In the genomic region with DNA sequence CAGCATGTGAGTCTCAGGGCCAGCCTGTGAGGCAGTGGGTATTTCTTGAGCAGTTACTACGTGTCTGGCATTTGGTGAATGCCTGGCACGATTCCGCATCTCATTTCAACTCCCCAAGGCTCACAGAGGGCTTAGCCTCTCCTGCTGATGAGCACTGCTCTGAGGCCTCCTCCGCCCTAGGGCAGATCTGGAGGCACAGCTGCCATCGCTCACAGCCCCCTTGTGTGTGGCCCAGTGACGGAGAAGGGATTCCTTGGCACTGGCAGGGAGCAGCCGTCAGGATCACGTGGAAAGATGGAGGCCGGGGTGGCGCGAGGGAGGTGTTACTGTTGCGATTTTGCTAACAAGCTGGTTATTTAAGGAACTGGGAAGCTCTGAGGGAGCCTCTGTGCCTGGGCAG, we compare ENCODE assay signal across 9 mouse cellular contexts. TPM values are rescaled to one million over a fixed set of nuclear protein-coding genes. Genes with fewer than 3 reads are reported as not detected.
DNase-seq lines count a peak whose midpoint lies in the region; ATAC-seq and TF ChIP-seq lines count a peak whose summit lies in the region.
"Had no signal": no experiment of that assay in that cellular context is flagged by ENCODE, and none has a peak within 500 bp of the region (broad histone marks: within the 10 kb centered on the region; RNA-seq: fewer than 3 reads in every experiment).

No protein-coding gene starts in this region.

- peak overlapping the region; percentile 41; the same call in 1 of the 2 replicates for H3K27ac ChIP-seq in hindbrain, postnatal 0 days
- H3K27ac ChIP-seq in midbrain, embryonic 10.5 days (replicated peaks): no peak overlapping the region
- H3K27ac ChIP-seq in heart, embryonic 12.5 days (ENCODE audit: poor library complexity, severe bottlenecking): no peak overlapping the region
- H3K27ac ChIP-seq: limb, embryonic 13.5 days had no signal

- H3K27me3 ChIP-seq in hindbrain, postnatal 0 days (ENCODE audit: insufficient read depth, low read length): no peaks in the 10 kb centered on the region
- H3K27me3 ChIP-seq in midbrain, embryonic 10.5 days (ENCODE audit: low read depth, poor library complexity, severe bottlenecking): no peaks in the 10 kb centered on the region
- peaks cover 42% of the 10 kb centered on the region for H3K27me3 ChIP-seq in heart, embryonic 12.5 days (replicated peaks)

- H3K9ac ChIP-seq in hindbrain, postnatal 0 days (replicated peaks; ENCODE audit: low read length): 0 out of 2 replicates have a peak overlapping the region, but pooled peaks have one; percentile 3
- no peak overlapping the region for H3K9ac ChIP-seq in heart, embryonic 12.5 days
- H3K9ac ChIP-seq: limb, embryonic 13.5 days had no signal

- TF ChIP-seq CTCF in hindbrain, postnatal 0 days (IDR thresholded peaks at IDR 0.05; ENCODE audit: low read depth): no peak

- H3K9me3 ChIP-seq in hindbrain, postnatal 0 days (ENCODE audit: low read length): no peaks in the 10 kb centered on the region
- H3K9me3 ChIP-seq in midbrain, embryonic 10.5 days (replicated peaks): no peaks in the 10 kb centered on the region
- H3K9me3 ChIP-seq in heart, embryonic 12.5 days (replicated peaks): no peaks in the 10 kb centered on the region
- H3K9me3 ChIP-seq: limb, embryonic 13.5 days had no signal

- H3K4me3 ChIP-seq in hindbrain, postnatal 0 days (ENCODE audit: low read length): no peak overlapping the region
- no peak overlapping the region for H3K4me3 ChIP-seq in midbrain, embryonic 10.5 days
- H3K4me3 ChIP-seq in heart, embryonic 12.5 days: no peak overlapping the region
- H3K4me3 ChIP-seq: limb, embryonic 13.5 days had no signal

- peak; percentile 86 for ATAC-seq in hindbrain, postnatal 0 days
- no peak for ATAC-seq in inflammation-experienced regulatory T-cells, adult 6 months
- ATAC-seq in heart, embryonic 12.5 days (ENCODE audit: insufficient number of reproducible peaks, low FRiP score): no peak

- no peaks in the 10 kb centered on the region for H3K36me3 ChIP-seq in hindbrain, postnatal 0 days (ENCODE audit: insufficient read depth, low read length)
- no peaks in the 10 kb centered on the region for H3K36me3 ChIP-seq in midbrain, embryonic 10.5 days
- no peaks in the 10 kb centered on the region for H3K36me3 ChIP-seq in heart, embryonic 12.5 days
- H3K36me3 ChIP-seq: limb, embryonic 13.5 days had no signal

- peaks cover 8% of the 10 kb centered on the region for H3K4me1 ChIP-seq in hindbrain, postnatal 0 days (ENCODE audit: insufficient read depth, low read length)
- peaks cover 16% of the 10 kb centered on the region for H3K4me1 ChIP-seq in midbrain, embryonic 10.5 days
- 0 out of 2 replicates have a peak, but pooled peaks cover 5% of the 10 kb centered on the region for H3K4me1 ChIP-seq in heart, embryonic 12.5 days (replicated peaks)

- WGBS in hindbrain, postnatal 0 days: 25% methylated on average over 12 of the region's 12 CpGs
- 61% methylated on average over 12 of the region's 12 CpGs for WGBS in midbrain, embryonic 10.5 days
- 51% methylated on average over 12 of the region's 12 CpGs for WGBS in heart, embryonic 12.5 days

- peak overlapping the region; percentile 16; the same call in 1 of the 2 replicates for H3K4me2 ChIP-seq in hindbrain, postnatal 0 days (ENCODE audit: low read depth, low read length)
- no peak overlapping the region for H3K4me2 ChIP-seq in heart, embryonic 12.5 days
- H3K4me2 ChIP-seq: limb, embryonic 13.5 days had no signal

- peak; percentile 40 for DNase-seq in lung, postnatal 10 days
- DNase-seq in lung, postnatal 14 days: no peak
- DNase-seq in hindbrain, postnatal 0 days (ENCODE audit: low spot score): peak; percentile 71
- DNase-seq in midbrain, embryonic 10.5 days (ENCODE audit: low spot score): peak; percentile 26
- peak; percentile 65 for DNase-seq in right cerebral cortex, postnatal 4 days
- DNase-seq in thymus, postnatal 25 days: no peak

RNA-seq across cellular contexts. Expression of a gene that starts 52.7 kb away (rescaled TPM):
- 166 and 190 TPM in 2 replicates for total RNA-seq in hindbrain, postnatal 0 days (2014; rRNA removed)
- polyA plus RNA-seq in hindbrain, postnatal 0 days (2015; fragmentation: Nextera tagmentation; extraction: Ambion mirVana): 168 and 173 TPM in 2 replicates
- polyA plus RNA-seq in midbrain, embryonic 10.5 days (2016; fragmentation: Nextera tagmentation; extraction: Ambion mirVana): 128 and 146 TPM in 2 replicates
- 10 to 100 TPM; 58.0 to 75.9 (median 74.7) TPM for polyA plus RNA-seq in inflammation-experienced regulatory T-cells, adult 6 months (2017; shearing (Covaris generic))
- polyA plus RNA-seq in heart, embryonic 12.5 days (2016; fragmentation: Nextera tagmentation; extraction: Ambion mirVana): 72.1 and 73.4 TPM in 2 replicates

Comparison
In these comparisons a context has a peak if more than half of its experiments do, and no peak if none do; other contexts are left out.
1. DNase-seq: peak in lung, postnatal 10 days (single experiment), hindbrain, postnatal 0 days (single experiment), midbrain, embryonic 10.5 days (single experiment) and right cerebral cortex, postnatal 4 days (single experiment); none in lung, postnatal 14 days (single experiment) and thymus, postnatal 25 days (single experiment).